Comparison of ENCODE assay signal across 17 mouse cellular contexts in genomic region chr2:167646411-167646810, GRCm38 (mm10). TPM values are rescaled to one million over a fixed set of nuclear protein-coding genes. Genes with fewer than 3 reads are reported as not detected.
A peak's percentile ranks its signal among the peaks of the same experiment; 100 is the strongest.
DNase-seq lines count a peak whose midpoint lies in the region; ATAC-seq and TF ChIP-seq lines count a peak whose summit lies in the region.
"Had no signal": no experiment of that assay in that cellular context is flagged by ENCODE, and none has a peak within 500 bp of the region (broad histone marks: within the 10 kb centered on the region; RNA-seq: fewer than 3 reads in every experiment).

No protein-coding gene starts in this region.

- TF ChIP-seq EP300 in stomach, postnatal 0 days (optimal IDR thresholded peaks at IDR 0.05) = no peak

- no peak overlapping the region for H3K9ac ChIP-seq in kidney, postnatal 0 days (ENCODE audit: low read depth, low read length)
- no peak overlapping the region for H3K9ac ChIP-seq in midbrain, postnatal 0 days (replicated peaks; ENCODE audit: low read length, poor library complexity, severe bottlenecking)
- H3K9ac ChIP-seq in stomach, postnatal 0 days (ENCODE audit: low read length) = no peak overlapping the region
- H3K9ac ChIP-seq: limb, embryonic 13.5 days had no signal

- peak; percentile 72 for DNase-seq in kidney, postnatal 0 days (ENCODE audit: low spot score)
- no peak for DNase-seq in kidney, adult 11 months
- DNase-seq in midbrain, postnatal 0 days (ENCODE audit: low spot score) = no peak
- no peak for DNase-seq in midbrain, embryonic 10.5 days (ENCODE audit: low spot score)
- peak; percentile 59 for DNase-seq in R1 (ENCODE audit: low read depth, low spot score)
- no peak for DNase-seq in stomach, postnatal 0 days (ENCODE audit: low spot score)
- DNase-seq in ovary, postnatal 10 days (ENCODE audit: low spot score) = no peak
- DNase-seq: adrenal gland, adult 8-10 months; cerebellum, adult 9-10 months; heart, adult 11 months; heart, postnatal 10 days; kidney, postnatal 10 days; lung, postnatal 36 days; midbrain, embryonic 14.5 days had no signal

- H3K36me3 ChIP-seq in kidney, postnatal 0 days (ENCODE audit: insufficient read depth, low read length) = peaks cover 25% of the 10 kb centered on the region
- H3K36me3 ChIP-seq in midbrain, postnatal 0 days (ENCODE audit: insufficient read depth, low read length) = peaks cover 12% of the 10 kb centered on the region
- H3K36me3 ChIP-seq in midbrain, embryonic 10.5 days = peaks cover 78% of the 10 kb centered on the region
- H3K36me3 ChIP-seq in stomach, postnatal 0 days (ENCODE audit: control insufficient read depth, insufficient read depth, low read length) = peaks cover 7% of the 10 kb centered on the region; the same call in 1 of the 2 replicates

- peak; percentile 58 for TF ChIP-seq CTCF in kidney, postnatal 0 days (IDR thresholded peaks at IDR 0.05; ENCODE audit: low read depth)
- TF ChIP-seq CTCF in midbrain, postnatal 0 days (IDR thresholded peaks at IDR 0.05) = peak; percentile 30; the same call in 1 of the 2 replicates
- TF ChIP-seq CTCF in stomach, postnatal 0 days (IDR thresholded peaks at IDR 0.05; ENCODE audit: low read depth) = peak; percentile 65

- ATAC-seq in kidney, postnatal 0 days (replicated peaks; ENCODE audit: low FRiP score, low read depth) = no peak
- ATAC-seq in midbrain, postnatal 0 days (ENCODE audit: low FRiP score) = no peak
- peak; percentile 49; the same call in 1 of the 2 replicates for ATAC-seq in stomach, postnatal 0 days (ENCODE audit: low FRiP score, low TSS enrichment)
- ATAC-seq: hindbrain, embryonic 16.5 days had no signal

- no peaks in the 10 kb centered on the region for H3K4me1 ChIP-seq in kidney, postnatal 0 days (replicated peaks; ENCODE audit: insufficient read depth, low read length)
- no peaks in the 10 kb centered on the region for H3K4me1 ChIP-seq in midbrain, postnatal 0 days (ENCODE audit: insufficient read depth, low read length)
- H3K4me1 ChIP-seq in midbrain, embryonic 10.5 days = no peaks in the 10 kb centered on the region
- H3K4me1 ChIP-seq in stomach, postnatal 0 days (replicated peaks; ENCODE audit: control insufficient read depth, insufficient read depth) = no peaks in the 10 kb centered on the region
- H3K4me1 ChIP-seq: forebrain, embryonic 10.5 days; limb, embryonic 13.5 days had no signal

- H3K27me3 ChIP-seq in kidney, postnatal 0 days (ENCODE audit: insufficient read depth, low read length) = no peaks in the 10 kb centered on the region
- H3K27me3 ChIP-seq in midbrain, postnatal 0 days (ENCODE audit: insufficient read depth, low read length) = no peaks in the 10 kb centered on the region
- no peaks in the 10 kb centered on the region for H3K27me3 ChIP-seq in midbrain, embryonic 10.5 days (ENCODE audit: low read depth, poor library complexity, severe bottlenecking)
- no peaks in the 10 kb centered on the region for H3K27me3 ChIP-seq in stomach, postnatal 0 days (ENCODE audit: control insufficient read depth, insufficient read depth, low read length)
- H3K27me3 ChIP-seq: limb, embryonic 13.5 days had no signal

- no peak overlapping the region for H3K4me2 ChIP-seq in kidney, postnatal 0 days (ENCODE audit: low read length)
- no peak overlapping the region for H3K4me2 ChIP-seq in midbrain, postnatal 0 days (ENCODE audit: low read depth, low read length, poor library complexity, severe bottlenecking)
- no peak overlapping the region for H3K4me2 ChIP-seq in stomach, postnatal 0 days (replicated peaks; ENCODE audit: low read depth)
- H3K4me2 ChIP-seq: limb, embryonic 13.5 days had no signal

- H3K27ac ChIP-seq in kidney, postnatal 0 days = no peak overlapping the region
- no peak overlapping the region for H3K27ac ChIP-seq in midbrain, postnatal 0 days (ENCODE audit: low read depth, low read length)
- H3K27ac ChIP-seq in midbrain, embryonic 10.5 days (replicated peaks) = no peak overlapping the region
- no peak overlapping the region for H3K27ac ChIP-seq in stomach, postnatal 0 days (replicated peaks)
- H3K27ac ChIP-seq: forebrain, embryonic 10.5 days; limb, embryonic 13.5 days had no signal

- WGBS in kidney, postnatal 0 days = 67% methylated on average over 4 of the region's 4 CpGs
- 78% methylated on average over 4 of the region's 4 CpGs for WGBS in midbrain, postnatal 0 days
- WGBS in midbrain, embryonic 10.5 days = 79% methylated on average over 4 of the region's 4 CpGs
- WGBS in stomach, postnatal 0 days = 62% methylated on average over 4 of the region's 4 CpGs

- no peak overlapping the region for H3K4me3 ChIP-seq in kidney, postnatal 0 days (replicated peaks; ENCODE audit: low read depth, low read length)
- H3K4me3 ChIP-seq in midbrain, postnatal 0 days (ENCODE audit: low read depth, low read length) = no peak overlapping the region
- no peak overlapping the region for H3K4me3 ChIP-seq in midbrain, embryonic 10.5 days
- no peak overlapping the region for H3K4me3 ChIP-seq in stomach, postnatal 0 days (ENCODE audit: low read depth, low read length)
- H3K4me3 ChIP-seq: forebrain, embryonic 10.5 days; limb, embryonic 13.5 days had no signal

- H3K9me3 ChIP-seq in kidney, postnatal 0 days (replicated peaks; ENCODE audit: low read length) = no peaks in the 10 kb centered on the region
- H3K9me3 ChIP-seq in midbrain, postnatal 0 days (ENCODE audit: low read length) = no peaks in the 10 kb centered on the region
- no peaks in the 10 kb centered on the region for H3K9me3 ChIP-seq in midbrain, embryonic 10.5 days (replicated peaks)
- no peaks in the 10 kb centered on the region for H3K9me3 ChIP-seq in stomach, postnatal 0 days (ENCODE audit: control insufficient read depth, low read length)
- H3K9me3 ChIP-seq: forebrain, embryonic 10.5 days; limb, embryonic 13.5 days had no signal

RNA-seq across cellular contexts. Expression of gene Ube2v1, which starts 14.5 kb away (rescaled TPM):
- polyA plus RNA-seq in kidney, postnatal 0 days (2015; fragmentation: Nextera tagmentation; extraction: Ambion mirVana) = 256 and 262 TPM in 2 replicates
- 191 and 233 TPM in 2 replicates for total RNA-seq in midbrain, postnatal 0 days (2014; rRNA removed)
- polyA plus RNA-seq in midbrain, postnatal 0 days (2015; fragmentation: Nextera tagmentation; extraction: Ambion mirVana) = 402 and 414 TPM in 2 replicates
- 410 and 413 TPM in 2 replicates for polyA plus RNA-seq in midbrain, embryonic 10.5 days (2016; fragmentation: Nextera tagmentation; extraction: Ambion mirVana)
- polyA plus RNA-seq in stomach, postnatal 0 days (2015; fragmentation: Nextera tagmentation; extraction: Ambion mirVana) = 234 and 253 TPM in 2 replicates

RNA-seq across cellular contexts. Expression of gene Gm20431, which starts 14.9 kb away (rescaled TPM):
- 11.2 and 12.6 TPM in 2 replicates for polyA plus RNA-seq in kidney, postnatal 0 days (2015; fragmentation: Nextera tagmentation; extraction: Ambion mirVana)
- total RNA-seq in midbrain, postnatal 0 days (2014; rRNA removed) = not detected in 2 replicates
- polyA plus RNA-seq in midbrain, postnatal 0 days (2015; fragmentation: Nextera tagmentation; extraction: Ambion mirVana) = 11.2 and 12.0 TPM in 2 replicates
- 2.4 and 3.6 TPM in 2 replicates for polyA plus RNA-seq in midbrain, embryonic 10.5 days (2016; fragmentation: Nextera tagmentation; extraction: Ambion mirVana)
- 13.4 and 14.1 TPM in 2 replicates for polyA plus RNA-seq in stomach, postnatal 0 days (2015; fragmentation: Nextera tagmentation; extraction: Ambion mirVana)

RNA-seq across cellular contexts. Expression of gene Cebpb, which starts 42.3 kb away (rescaled TPM):
- 13.0 and 22.2 TPM in 2 replicates for polyA plus RNA-seq in kidney, postnatal 0 days (2015; fragmentation: Nextera tagmentation; extraction: Ambion mirVana)
- total RNA-seq in midbrain, postnatal 0 days (2014; rRNA removed) = 5.8 and 8.0 TPM in 2 replicates
- 4.4 and 5.4 TPM in 2 replicates for polyA plus RNA-seq in midbrain, postnatal 0 days (2015; fragmentation: Nextera tagmentation; extraction: Ambion mirVana)
- 0.30 and 0.48 TPM in 2 replicates for polyA plus RNA-seq in midbrain, embryonic 10.5 days (2016; fragmentation: Nextera tagmentation; extraction: Ambion mirVana)
- polyA plus RNA-seq in stomach, postnatal 0 days (2015; fragmentation: Nextera tagmentation; extraction: Ambion mirVana) = 55.0 and 60.2 TPM in 2 replicates

RNA-seq across cellular contexts. Expression of gene Tmem189, which starts 43.2 kb away (rescaled TPM):
- polyA plus RNA-seq in kidney, postnatal 0 days (2015; fragmentation: Nextera tagmentation; extraction: Ambion mirVana) = 64.6 and 65.2 TPM in 2 replicates
- 45.5 and 65.9 TPM in 2 replicates for total RNA-seq in midbrain, postnatal 0 days (2014; rRNA removed)
- polyA plus RNA-seq in midbrain, postnatal 0 days (2015; fragmentation: Nextera tagmentation; extraction: Ambion mirVana) = 33.5 and 35.3 TPM in 2 replicates
- 35.7 and 35.8 TPM in 2 replicates for polyA plus RNA-seq in midbrain, embryonic 10.5 days (2016; fragmentation: Nextera tagmentation; extraction: Ambion mirVana)
- polyA plus RNA-seq in stomach, postnatal 0 days (2015; fragmentation: Nextera tagmentation; extraction: Ambion mirVana) = 74.6 and 85.7 TPM in 2 replicates

Comparison
In these comparisons a context has a peak if more than half of its experiments do, and no peak if none do; other contexts are left out.
1. DNase-seq: peak in kidney, postnatal 0 days (single experiment) and R1 (single experiment); none in kidney, adult 11 months (single experiment), midbrain, postnatal 0 days (single experiment), midbrain, embryonic 10.5 days (single experiment), stomach, postnatal 0 days (single experiment) and ovary, postnatal 10 days (single experiment).
2. Peak in every context shown above with its lines, with median percentiles within 50 percentile points of each other: CTCF ChIP-seq.